Mouse (Mus musculus) kidney, adult 2 months (tissue): Measurements from ENCODE around the gene Ism2.

Experiments used
- CTCF ChIP-seq: fragments of 200-500 bp; conservative IDR thresholded peaks from 2 replicates; pipeline ENCODE4 v1.5.1; 2011; ENCODE audit warnings: low read depth, mild to moderate bottlenecking, control low read depth, low read length, moderate library complexity, mixed read lengths; ENCODE audit not compliant: insufficient read depth, insufficient read length
- POLR2A ChIP-seq: fragments of 200-500 bp; IDR thresholded peaks from one replicate; pipeline ENCODE4 v1.6.1; 2011; ENCODE audit warnings: low read depth, low read length, control low read depth

GRCm38 (mm10) chr12:87281766-87282165 lies 17.7 kb downstream of the Ism2 start:
- TF ChIP-seq CTCF (no peak), POLR2A (no peak)
